Mouse (Mus musculus) liver, adult (tissue): ENCODE data around the gene Snrpd3.

Experiments used
- GATA4 ChIP-seq: IDR thresholded peaks from 2 replicates; pipeline ENCODE4 v1.6.1; 2014; ENCODE audit warnings: mild to moderate bottlenecking, low read length; ENCODE audit not compliant: insufficient replicate concordance

Snrpd3 gene

GRCm38 (mm10) chr10:75495304-75495703, 22.0 kb upstream of the Snrpd3 start:
- TF ChIP-seq GATA4: no peak

- 0 out of 2 replicates have a peak, but pooled peaks have one; percentile 19 for TF ChIP-seq GATA4
Measured at GRCm38 (mm10) chr10:75495921-75496320, 21.4 kb upstream of the Snrpd3 start.

- TF ChIP-seq GATA4: no peak
Measured at GRCm38 (mm10) chr10:75499791-75500190, 17.6 kb upstream of the Snrpd3 start.

- no peak for TF ChIP-seq GATA4
Measured at GRCm38 (mm10) chr10:75500345-75500744, 17.0 kb upstream of the Snrpd3 start.

GRCm38 (mm10) chr10:75501641-75502040, 15.7 kb upstream of the Snrpd3 start:
- no peak for TF ChIP-seq GATA4

GRCm38 (mm10) chr10:75503692-75504091, 13.7 kb upstream of the Snrpd3 start:
- no peak for TF ChIP-seq GATA4

GRCm38 (mm10) chr10:75504234-75505129, 12.9 kb upstream of the Snrpd3 start:
- TF ChIP-seq GATA4: peak; percentile 31; the same call in 1 of the 2 replicates

GRCm38 (mm10) chr10:75505130-75505495, 12.2 kb upstream of the Snrpd3 start:
- no peak for TF ChIP-seq GATA4

- TF ChIP-seq GATA4: no peak
Measured at GRCm38 (mm10) chr10:75510446-75510845, 6.9 kb upstream of the Snrpd3 start.

- no peak for TF ChIP-seq GATA4
Measured at GRCm38 (mm10) chr10:75511060-75511459, 6.3 kb upstream of the Snrpd3 start.

- no peak for TF ChIP-seq GATA4
Measured at GRCm38 (mm10) chr10:75511897-75512296, 5.5 kb upstream of the Snrpd3 start.

- TF ChIP-seq GATA4: no peak
Measured at GRCm38 (mm10) chr10:75512796-75513195, 4.6 kb upstream of the Snrpd3 start.

- no peak; the same call in 1 of the 2 replicates for TF ChIP-seq GATA4
Measured at GRCm38 (mm10) chr10:75513306-75514067, 3.9 kb upstream of the Snrpd3 start.

GRCm38 (mm10) chr10:75514361-75514760, 3.0 kb upstream of the Snrpd3 start:
- TF ChIP-seq GATA4: peak; percentile 44; the same call in 1 of the 2 replicates

GRCm38 (mm10) chr10:75515216-75516037, 1.9 kb upstream of the Snrpd3 start:
- TF ChIP-seq GATA4: no peak

- no peak; the same call in 1 of the 2 replicates for TF ChIP-seq GATA4
Measured at GRCm38 (mm10) chr10:75516038-75516723, 1.2 kb upstream of the Snrpd3 start.
